Mouse (Mus musculus): ENCODE results near the gene Ap4m1.

The Ap4m1 gene

GRCm38 (mm10) chr5:138171695-138172491 is at the start of gene Ap4m1, which contains the start of gene Mcm7:
TSS of gene Ap4m1 (plus strand) at chr5:138172002.
TSS of gene Mcm7 (minus strand) at chr5:138172422.
- DNase-seq, result peak; percentile 99 to 100

GRCm38 (mm10) chr5:138132425-138133064 is 39.3 kb upstream of the Ap4m1 start:
- no peak for DNase-seq

GRCm38 (mm10) chr5:138137257-138137656 is 34.5 kb upstream of the Ap4m1 start:
- no peak for DNase-seq

- DNase-seq, result peak; percentile 44 to 54
Observed at GRCm38 (mm10) chr5:138137935-138138549, 33.8 kb upstream of the Ap4m1 start.

- no peak for DNase-seq
Observed at GRCm38 (mm10) chr5:138138585-138138984, 33.2 kb upstream of the Ap4m1 start.

- no peak for DNase-seq
Observed at GRCm38 (mm10) chr5:138154390-138154789, 17.4 kb upstream of the Ap4m1 start.

GRCm38 (mm10) chr5:138155443-138155976 is 16.3 kb upstream of the Ap4m1 start, which contains the start of gene Zfp113:
TSS of gene Zfp113 (minus strand) at chr5:138155744.
- DNase-seq, result peak; percentile 89 to 90

- DNase-seq, result no peak
Observed at GRCm38 (mm10) chr5:138160224-138160762, 11.5 kb upstream of the Ap4m1 start.

- peak; percentile 95 to 96 for DNase-seq
Observed at GRCm38 (mm10) chr5:138160842-138161665, 10.7 kb upstream of the Ap4m1 start, which contains the start of gene Cops6. TSS of gene Cops6 (plus strand) at chr5:138161071.

- DNase-seq, result no peak
Observed at GRCm38 (mm10) chr5:138163046-138163445, 8.8 kb upstream of the Ap4m1 start.

- no peak for DNase-seq
Observed at GRCm38 (mm10) chr5:138163610-138164009, 8.2 kb upstream of the Ap4m1 start.

GRCm38 (mm10) chr5:138165594-138165993 is 6.2 kb upstream of the Ap4m1 start:
- DNase-seq, result no peak

- peak; percentile 99 for DNase-seq
Observed at GRCm38 (mm10) chr5:138170936-138171561, 753 bp upstream of the Ap4m1 start.

GRCm38 (mm10) chr5:138173217-138173616 is 1.4 kb downstream of the Ap4m1 start:
- DNase-seq, result no peak

- DNase-seq, result peak; percentile 89
Observed at GRCm38 (mm10) chr5:138186950-138187638, 15.3 kb downstream of the Ap4m1 start, which contains the start of the genes Taf6 and Cnpy4. TSS of gene Taf6 (minus strand) at chr5:138187451. TSS of gene Cnpy4 (plus strand) at chr5:138187485.

- peak; percentile 74 to 83 for DNase-seq
Observed at GRCm38 (mm10) chr5:138187661-138188306, 16.0 kb downstream of the Ap4m1 start.

GRCm38 (mm10) chr5:138193771-138194727 is 22.2 kb downstream of the Ap4m1 start, which contains the start of gene Mblac1:
TSS of gene Mblac1 (plus strand) at chr5:138194314.
- DNase-seq, result peak; percentile 91 to 93

GRCm38 (mm10) chr5:138194755-138195345 is 23.0 kb downstream of the Ap4m1 start:
- peak; percentile 65 to 69 for DNase-seq

Measured in cerebellum, postnatal 14 days (tissue).